Mouse (Mus musculus) right cerebral cortex, postnatal 10 days (tissue): ENCODE data around the gene 4931400O07Rik.

ENCODE experiments used
- DNase-seq, 2 experiments: peaks; one replicate each; pipeline ENCODE4 v3.0.0; 2021; ENCODE audit warnings: low spot score in 2 of 2

Gene 4931400O07Rik

DNA sequence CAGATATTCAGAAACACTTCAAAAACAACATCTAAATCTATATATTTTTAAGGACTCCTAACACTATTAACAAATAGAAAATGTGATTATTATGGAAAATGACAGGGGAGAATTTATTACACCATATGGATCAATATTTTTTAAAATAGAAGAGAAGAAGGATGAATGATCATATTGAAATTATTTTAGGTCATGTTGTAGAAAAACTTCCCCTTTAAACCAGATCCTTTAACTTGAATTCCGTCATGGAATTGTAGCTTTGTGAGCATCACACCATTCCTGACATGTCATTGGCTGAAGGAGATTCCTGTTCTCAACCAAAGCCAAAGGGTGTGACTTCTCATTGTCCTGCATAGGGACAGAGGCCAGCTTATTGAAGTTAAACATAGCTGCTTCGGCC lies at the start of gene 4931400O07Rik:
TSS of gene 4931400O07Rik (plus strand) at position 301 of the 400 bp plus-strand sequence.
- DNase-seq, result no peak
